Mouse (Mus musculus) CH12.LX (cell line): ENCODE results near the gene Eri3. TPM values are rescaled to one million over a fixed set of nuclear protein-coding genes. Genes with fewer than 3 reads are reported as not detected.

ENCODE experiments used
- DNase-seq: peaks from one replicate; pipeline ENCODE4 v3.0.0-alpha.2; 2013; ENCODE audit errors: extremely low read depth
- H3K27ac ChIP-seq: 2 replicates; pipeline ENCODE4 v1.5.1; 2012; ENCODE audit warnings: low read depth, mild to moderate bottlenecking, control low read depth, moderate library complexity; ENCODE audit not compliant: insufficient read depth
- H3K27me3 ChIP-seq: replicated peaks from 2 replicates; pipeline ENCODE3; 2012; ENCODE audit warnings: inconsistent platforms
- H3K36me3 ChIP-seq, 2 experiments: replicated peaks in 1 of 2; 2 replicates each; pipeline versions ENCODE3 to v1.6.1; 2012; ENCODE audit warnings: inconsistent platforms in 1 of 2, low read length in 1 of 2, mild to moderate bottlenecking in 1 of 2, mixed read lengths in 1 of 2, moderate library complexity in 1 of 2; ENCODE audit not compliant: control insufficient read depth in 1 of 2, insufficient read depth in 1 of 2
- H3K4me1 ChIP-seq, 2 experiments: 2 replicates each; pipeline ENCODE4 v1.6.1; 2012; ENCODE audit warnings: inconsistent platforms in 1 of 2, moderate library complexity in 1 of 2; ENCODE audit not compliant: insufficient read depth in 2 of 2, control insufficient read depth in 1 of 2
- H3K4me2 ChIP-seq: 2 replicates; pipeline ENCODE4 v1.6.1; 2012; ENCODE audit warnings: low read depth, mild to moderate bottlenecking, control low read depth; ENCODE audit not compliant: poor library complexity, insufficient read depth, severe bottlenecking
- H3K4me3 ChIP-seq, 3 experiments: fragments of 150-350 bp in 1 of 3; sonication (generic) in 1 of 3; replicated peaks in 1 of 3; 2 replicates each; pipeline versions ENCODE3 to v1.5.1; 2011 to 2012; ENCODE audit warnings: low read depth in 2 of 3, low read length in 2 of 3, mild to moderate bottlenecking in 2 of 3, moderate library complexity in 2 of 3, control low read depth in 1 of 3, improper control_type of control experiment in 1 of 3, inconsistent platforms in 1 of 3, mixed read lengths in 1 of 3; ENCODE audit not compliant: poor library complexity in 1 of 3
- H3K79me2 ChIP-seq: replicated peaks from 2 replicates; pipeline ENCODE4 v1.6.1; 2012; ENCODE audit warnings: mild to moderate bottlenecking, moderate library complexity; ENCODE audit not compliant: control insufficient read depth, poor library complexity, insufficient read depth, severe bottlenecking; ENCODE audit errors: extremely low read depth
- H3K9ac ChIP-seq: 2 replicates; pipeline ENCODE4 v1.6.1; 2012; ENCODE audit warnings: low read depth, mild to moderate bottlenecking, control low read depth, moderate library complexity; ENCODE audit not compliant: insufficient read depth
- H3K9me3 ChIP-seq: replicated peaks from 2 replicates; pipeline ENCODE3; 2012; ENCODE audit warnings: low read length, inconsistent platforms, mixed read lengths
- BHLHE40 ChIP-seq: IDR thresholded peaks from 2 replicates; pipeline ENCODE4 v1.6.1; 2011; ENCODE audit warnings: mild to moderate bottlenecking, low read depth, low read length, improper control_type of control experiment
- CHD1 ChIP-seq: IDR thresholded peaks from 2 replicates; pipeline ENCODE4 v1.6.1; 2012; ENCODE audit warnings: low read depth, low read length, improper control_type of control experiment, inconsistent platforms
- CTCF ChIP-seq, 2 experiments: IDR thresholded peaks in 1 of 2; conservative IDR thresholded peaks in 1 of 2; 2 replicates each; pipeline ENCODE4 v1.5.1; 2011 to 2012; ENCODE audit warnings: low read depth in 2 of 2, low read length in 2 of 2, improper control_type of control experiment in 1 of 2, inconsistent platforms in 1 of 2, mild to moderate bottlenecking in 1 of 2, moderate library complexity in 1 of 2
- ELF1 ChIP-seq: IDR thresholded peaks from 2 replicates; pipeline ENCODE4 v1.6.1; 2014; ENCODE audit warnings: low read depth, mild to moderate bottlenecking, inconsistent platforms, low read length, improper control_type of control experiment
- EP300 ChIP-seq: IDR thresholded peaks from 2 replicates; pipeline ENCODE4 v1.6.1; 2011; ENCODE audit warnings: low read length, improper control_type of control experiment
- GABPA ChIP-seq: IDR thresholded peaks from 2 replicates; pipeline ENCODE4 v1.6.1; 2012; ENCODE audit warnings: low read depth, low read length, improper control_type of control experiment, inconsistent platforms; ENCODE audit not compliant: insufficient replicate concordance
- IRF4 ChIP-seq: IDR thresholded peaks from 2 replicates; pipeline ENCODE4 v1.6.1; 2014; ENCODE audit warnings: low read depth, mild to moderate bottlenecking, inconsistent platforms, low read length, improper control_type of control experiment
- JUN ChIP-seq: IDR thresholded peaks from 2 replicates; pipeline ENCODE4 v1.6.1; 2011; ENCODE audit warnings: low read depth, mild to moderate bottlenecking, low read length, improper control_type of control experiment, moderate library complexity; ENCODE audit not compliant: insufficient read depth
- JUND ChIP-seq: conservative IDR thresholded peaks from 2 replicates; pipeline ENCODE4 v1.6.1; 2011; ENCODE audit warnings: low read depth, low read length, improper control_type of control experiment
- KAT2A ChIP-seq: IDR thresholded peaks from 2 replicates; pipeline ENCODE4 v1.6.1; 2012; ENCODE audit warnings: low read length, improper control_type of control experiment, inconsistent platforms; ENCODE audit not compliant: insufficient replicate concordance
- MEF2A ChIP-seq: IDR thresholded peaks from 2 replicates; pipeline ENCODE4 v1.6.1; 2014; ENCODE audit warnings: low read depth, mild to moderate bottlenecking, inconsistent platforms, low read length, improper control_type of control experiment, borderline replicate concordance
- NELFE ChIP-seq: IDR thresholded peaks from 2 replicates; pipeline ENCODE4 v1.6.1; 2011; ENCODE audit warnings: low read depth, low read length, improper control_type of control experiment
- RAD21 ChIP-seq: IDR thresholded peaks from 2 replicates; pipeline ENCODE4 v1.6.1; 2011; ENCODE audit warnings: low read depth, mild to moderate bottlenecking, low read length, improper control_type of control experiment, moderate library complexity
- RCOR1 ChIP-seq: conservative IDR thresholded peaks from 2 replicates; pipeline ENCODE4 v1.6.1; 2012; ENCODE audit warnings: low read depth, mild to moderate bottlenecking, inconsistent platforms, low read length, improper control_type of control experiment
- SIN3A ChIP-seq: IDR thresholded peaks from 2 replicates; pipeline ENCODE4 v1.6.1; 2012; ENCODE audit warnings: low read length, improper control_type of control experiment, inconsistent platforms
- SMC3 ChIP-seq: IDR thresholded peaks from 2 replicates; pipeline ENCODE4 v1.6.1; 2011; ENCODE audit warnings: low read depth, low read length, improper control_type of control experiment
- TCF12 ChIP-seq: IDR thresholded peaks from 2 replicates; pipeline ENCODE4 v1.6.1; 2014; ENCODE audit warnings: low read depth, mild to moderate bottlenecking, inconsistent platforms, low read length, improper control_type of control experiment
- UBTF ChIP-seq: IDR thresholded peaks from 2 replicates; pipeline ENCODE4 v1.6.1; 2012; ENCODE audit warnings: low read depth, mild to moderate bottlenecking, inconsistent platforms, low read length, improper control_type of control experiment, moderate library complexity
- USF1 ChIP-seq: IDR thresholded peaks from 2 replicates; pipeline ENCODE4 v1.6.1; 2014; ENCODE audit warnings: low read depth, mild to moderate bottlenecking, inconsistent platforms, low read length, improper control_type of control experiment
- USF2 ChIP-seq: conservative IDR thresholded peaks from 2 replicates; pipeline ENCODE4 v1.6.1; 2011; ENCODE audit warnings: low read depth, low read length, improper control_type of control experiment
- ZC3H11A ChIP-seq: IDR thresholded peaks from 2 replicates; pipeline ENCODE4 v1.6.1; 2012; ENCODE audit warnings: low read depth, mild to moderate bottlenecking, inconsistent platforms, low read length, improper control_type of control experiment
- ZMIZ1 ChIP-seq: IDR thresholded peaks from 2 replicates; pipeline ENCODE4 v1.6.1; 2012; ENCODE audit warnings: low read depth, mild to moderate bottlenecking, inconsistent platforms, low read length, improper control_type of control experiment
- dilution Hi-C: fragments of 300-500 bp; cut with MboI; formaldehyde crosslinking; loops from 2 replicates; pipeline ENCODE4 v1.14.3; 2020; ENCODE audit warnings: low sequenced_read_pairs; ENCODE audit not compliant: extremely low pct_unique_long_range_greater_than_20kb, extremely low pct_ligation_motif_present
- in situ Hi-C: fragments of 300-500 bp; cut with MboI; formaldehyde crosslinking; loops from 3 replicates; pipeline ENCODE4 v1.14.3; 2019; ENCODE audit warnings: low sequenced_read_pairs, low pct_ligation_motif_present, low pct_unique_long_range_greater_than_20kb, mixed read lengths
- polyA plus RNA-seq: library from polyadenylated mRNA; unstranded; fragments of >175 nt; gene quantifications from 2 replicates; pipeline ENCODE4 v1.2.1, GENCODE M21; 2012; ENCODE audit warnings: low read depth; ENCODE audit not compliant: insufficient read length
- total RNA-seq, 2 experiments: library from RNA; depleted of rRNA; stranded (reverse); fragments of 300-350 nt in 1 of 2; fragments of >200 nt in 1 of 2; gene quantifications; 2 replicates each; pipeline ENCODE4 v1.2.3; 2012 to 2014

Eri3 gene
- total and polyA plus RNA-seq, 3 experiments, result 31.2 to 38.0 (median 31.9) TPM

DNA sequence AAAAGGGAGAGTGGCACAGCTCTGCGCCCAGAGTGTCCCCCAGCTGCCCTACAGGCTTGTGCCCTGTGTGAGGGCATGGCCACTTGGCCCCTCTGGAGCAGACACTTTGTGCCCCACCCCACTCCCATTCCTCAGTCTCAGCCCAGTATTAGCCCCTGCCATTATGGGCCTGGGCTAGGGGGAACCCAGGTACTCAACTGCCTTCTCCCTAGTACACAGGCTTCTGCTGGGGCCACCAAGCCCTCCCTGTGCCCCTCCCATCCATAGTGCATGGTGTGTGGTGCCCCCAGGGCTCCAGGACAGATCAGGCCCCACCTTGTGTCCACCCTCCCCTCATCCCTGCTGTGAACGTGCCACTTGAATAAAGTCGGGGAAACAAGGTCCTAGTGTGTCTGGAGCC lies 123.7 kb downstream of the Eri3 start:
- dilution Hi-C loops, result no loop called here
- TF ChIP-seq IRF4, result no peak
- TF ChIP-seq JUN, result no peak
- no peak for TF ChIP-seq SIN3A
- no peak for TF ChIP-seq GABPA
- no peak for TF ChIP-seq ELF1
- no peak for TF ChIP-seq USF2
- no peak for TF ChIP-seq ZC3H11A
- no peak for TF ChIP-seq CHD1
- TF ChIP-seq ZMIZ1, result no peak
- TF ChIP-seq TCF12, result no peak
- no peak for TF ChIP-seq SMC3
- no peak for TF ChIP-seq KAT2A
- no peak for TF ChIP-seq UBTF
- no peak for TF ChIP-seq BHLHE40
- TF ChIP-seq USF1, result no peak
- no peak for TF ChIP-seq EP300
- no peak for TF ChIP-seq RCOR1
- no peak for TF ChIP-seq NELFE
- no peak overlapping the region for H3K9ac ChIP-seq
- H3K4me2 ChIP-seq, result no peak overlapping the region
- H3K79me2 ChIP-seq, result no peaks in the 10 kb centered on the region
- no peak overlapping the region for H3K4me3 ChIP-seq
- peaks cover 52 to 93% of the 10 kb centered on the region in 2 experiments for H3K36me3 ChIP-seq
- DNase-seq, result no peak
- no peak overlapping the region for H3K27ac ChIP-seq
- no peaks in the 10 kb centered on the region for H3K9me3 ChIP-seq
- in situ Hi-C loops, result no loop called here
- H3K27me3 ChIP-seq, result no peaks in the 10 kb centered on the region
- peaks cover 0 to 2% of the 10 kb centered on the region in 2 experiments; a peak in 1 of 4 replicates for H3K4me1 ChIP-seq

- H3K4me2 ChIP-seq, result no peak overlapping the region
- no peaks in the 10 kb centered on the region for H3K9me3 ChIP-seq
- peaks cover 66 to 92% of the 10 kb centered on the region in 2 experiments for H3K36me3 ChIP-seq
- dilution Hi-C loops (no loop called here), in situ Hi-C loops (no loop called here)
- DNase-seq, result peak; percentile 83
- no peaks in the 10 kb centered on the region for H3K79me2 ChIP-seq
- no peak overlapping the region for H3K9ac ChIP-seq
- no peak overlapping the region for H3K4me3 ChIP-seq
- TF ChIP-seq JUND (no peak), SMC3 (peak; percentile 87), CTCF (conservative IDR thresholded peaks at IDR 0.05 in 1 of 2, IDR thresholded peaks at IDR 0.05 in 1 of 2; ENCODE audit: low read depth in 2 of 2, low read length in 2 of 2) (peak; percentile 64 to 93), KAT2A (no peak), RAD21 (peak; percentile 91), MEF2A (no peak)
- no peak overlapping the region for H3K27ac ChIP-seq
- H3K27me3 ChIP-seq, result no peaks in the 10 kb centered on the region
- peaks cover 2 to 15% of the 10 kb centered on the region in 2 experiments; a peak in 3 of 4 replicates for H3K4me1 ChIP-seq
These were observed 126.7 kb downstream of the Eri3 start for GRCm38 (mm10) chr4:117676903-117677302.
